ENCODE assay signal across 19 mouse cellular contexts in the genomic region with DNA sequence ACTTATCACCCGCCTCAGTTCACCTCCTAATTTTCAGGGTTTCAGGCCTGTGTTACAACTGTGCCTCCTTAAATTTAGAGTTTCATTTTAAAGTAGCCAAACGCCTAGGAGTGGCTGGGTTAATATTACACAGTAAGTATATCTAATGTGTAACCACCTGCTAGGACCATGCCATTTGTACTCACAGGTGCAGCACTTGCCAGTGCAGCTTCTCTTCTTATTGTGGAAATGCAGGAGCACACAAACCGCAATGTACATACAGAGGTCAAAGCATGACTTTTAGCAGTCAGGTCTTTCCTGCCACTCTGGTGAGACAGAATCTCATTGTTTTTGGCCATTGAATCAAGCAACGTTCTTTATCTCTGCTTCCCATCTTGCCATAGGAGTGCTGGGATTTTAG.
A peak's percentile ranks its signal among the peaks of the same experiment; 100 is the strongest.
DNase-seq lines count a peak whose midpoint lies in the region; ATAC-seq and TF ChIP-seq lines count a peak whose summit lies in the region.
"Had no signal": no experiment of that assay in that cellular context is flagged by ENCODE, and none has a peak within 500 bp of the region (broad histone marks: within the 10 kb centered on the region; RNA-seq: fewer than 3 reads in every experiment).

No protein-coding gene starts in this region.

- peaks cover 51% of the 10 kb centered on the region for H3K36me3 ChIP-seq in kidney, embryonic 15.5 days
- peaks cover 7% of the 10 kb centered on the region for H3K36me3 ChIP-seq in lung, embryonic 16.5 days (ENCODE audit: control insufficient read depth, insufficient read depth, low read length)
- H3K36me3 ChIP-seq in stomach, postnatal 0 days (ENCODE audit: control insufficient read depth, insufficient read depth, low read length), result peaks cover 6% of the 10 kb centered on the region
- no peaks in the 10 kb centered on the region for H3K36me3 ChIP-seq in forebrain, embryonic 16.5 days (ENCODE audit: control insufficient read depth, insufficient read depth)
- H3K36me3 ChIP-seq: midbrain, embryonic 15.5 days had no signal

- no peak overlapping the region for H3K9ac ChIP-seq in kidney, embryonic 15.5 days
- H3K9ac ChIP-seq in lung, embryonic 16.5 days (ENCODE audit: low read length), result no peak overlapping the region
- H3K9ac ChIP-seq in stomach, postnatal 0 days (ENCODE audit: low read length), result no peak overlapping the region
- H3K9ac ChIP-seq in forebrain, embryonic 16.5 days (replicated peaks; ENCODE audit: low read depth, low read length), result no peak overlapping the region
- H3K9ac ChIP-seq: forebrain, embryonic 12.5 days; hindbrain, embryonic 14.5 days; midbrain, embryonic 15.5 days; neural tube, embryonic 12.5 days had no signal

- TF ChIP-seq EP300 in stomach, postnatal 0 days (optimal IDR thresholded peaks at IDR 0.05), result no peak

- H3K4me3 ChIP-seq in kidney, embryonic 15.5 days (replicated peaks), result no peak overlapping the region
- H3K4me3 ChIP-seq in lung, embryonic 16.5 days (ENCODE audit: low read length), result no peak overlapping the region
- no peak overlapping the region for H3K4me3 ChIP-seq in stomach, postnatal 0 days (ENCODE audit: low read depth, low read length)
- no peak overlapping the region for H3K4me3 ChIP-seq in forebrain, embryonic 16.5 days (replicated peaks; ENCODE audit: low read length)
- H3K4me3 ChIP-seq: forebrain, embryonic 12.5 days; midbrain, embryonic 15.5 days; neural tube, embryonic 12.5 days had no signal

- H3K4me1 ChIP-seq in kidney, embryonic 15.5 days, result 0 out of 2 replicates have a peak, but pooled peaks cover 2% of the 10 kb centered on the region
- peaks cover 2% of the 10 kb centered on the region; the same call in 1 of the 2 replicates for H3K4me1 ChIP-seq in lung, embryonic 16.5 days (replicated peaks; ENCODE audit: control insufficient read depth, insufficient read depth, low read length)
- no peaks in the 10 kb centered on the region for H3K4me1 ChIP-seq in stomach, postnatal 0 days (replicated peaks; ENCODE audit: control insufficient read depth, insufficient read depth)
- H3K4me1 ChIP-seq in forebrain, embryonic 16.5 days (replicated peaks; ENCODE audit: control insufficient read depth, insufficient read depth, low read length), result no peaks in the 10 kb centered on the region
- H3K4me1 ChIP-seq: forebrain, embryonic 12.5 days; midbrain, embryonic 15.5 days; neural tube, embryonic 12.5 days had no signal

- peak overlapping the region; percentile 41; the same call in 1 of the 2 replicates for H3K27ac ChIP-seq in kidney, embryonic 15.5 days
- H3K27ac ChIP-seq in lung, embryonic 16.5 days (ENCODE audit: low read length), result peak overlapping the region; percentile 61
- H3K27ac ChIP-seq in stomach, postnatal 0 days (replicated peaks), result no peak overlapping the region
- no peak overlapping the region for H3K27ac ChIP-seq in forebrain, embryonic 16.5 days (ENCODE audit: low read length)
- H3K27ac ChIP-seq: forebrain, embryonic 12.5 days; hindbrain, embryonic 14.5 days; kidney, postnatal 0 days; midbrain, embryonic 15.5 days; neural tube, embryonic 12.5 days had no signal

- no peak overlapping the region for H3K4me2 ChIP-seq in kidney, embryonic 15.5 days
- no peak overlapping the region for H3K4me2 ChIP-seq in lung, embryonic 16.5 days (ENCODE audit: low read depth, low read length)
- no peak overlapping the region for H3K4me2 ChIP-seq in stomach, postnatal 0 days (replicated peaks; ENCODE audit: low read depth)
- no peak overlapping the region for H3K4me2 ChIP-seq in forebrain, embryonic 16.5 days (ENCODE audit: low read length)
- H3K4me2 ChIP-seq: forebrain, embryonic 12.5 days; hindbrain, embryonic 14.5 days; midbrain, embryonic 15.5 days; neural tube, embryonic 12.5 days had no signal

- WGBS in kidney, embryonic 15.5 days, result 62% methylated on average over 4 of the region's 4 CpGs
- WGBS in lung, embryonic 16.5 days, result 53% methylated on average over 4 of the region's 4 CpGs
- 54% methylated on average over 4 of the region's 4 CpGs for WGBS in stomach, postnatal 0 days
- WGBS in forebrain, embryonic 16.5 days, result 81% methylated on average over 4 of the region's 4 CpGs

- no peak for TF ChIP-seq CTCF in stomach, postnatal 0 days (IDR thresholded peaks at IDR 0.05; ENCODE audit: low read depth)

- H3K9me3 ChIP-seq in kidney, embryonic 15.5 days (replicated peaks), result no peaks in the 10 kb centered on the region
- no peaks in the 10 kb centered on the region for H3K9me3 ChIP-seq in lung, embryonic 16.5 days (ENCODE audit: control insufficient read depth, low read length)
- no peaks in the 10 kb centered on the region for H3K9me3 ChIP-seq in stomach, postnatal 0 days (ENCODE audit: control insufficient read depth, low read length)
- no peaks in the 10 kb centered on the region for H3K9me3 ChIP-seq in forebrain, embryonic 16.5 days (ENCODE audit: control insufficient read depth, low read length)
- H3K9me3 ChIP-seq: forebrain, embryonic 12.5 days; midbrain, embryonic 15.5 days; neural tube, embryonic 12.5 days had no signal

- no peaks in the 10 kb centered on the region for H3K27me3 ChIP-seq in kidney, embryonic 15.5 days
- no peaks in the 10 kb centered on the region for H3K27me3 ChIP-seq in lung, embryonic 16.5 days (ENCODE audit: control insufficient read depth, insufficient read depth, low read depth, low read length)
- no peaks in the 10 kb centered on the region for H3K27me3 ChIP-seq in stomach, postnatal 0 days (ENCODE audit: control insufficient read depth, insufficient read depth, low read length)
- no peaks in the 10 kb centered on the region for H3K27me3 ChIP-seq in forebrain, embryonic 16.5 days (replicated peaks; ENCODE audit: control insufficient read depth, insufficient read depth, low read length)
- H3K27me3 ChIP-seq: forebrain, embryonic 12.5 days; midbrain, embryonic 15.5 days; neural tube, embryonic 12.5 days had no signal

- ATAC-seq in kidney, embryonic 15.5 days (replicated peaks; ENCODE audit: low FRiP score), result no peak
- peak; percentile 75 for ATAC-seq in lung, embryonic 16.5 days (ENCODE audit: low read depth)
- peak; percentile 88 for ATAC-seq in stomach, postnatal 0 days (ENCODE audit: low FRiP score, low TSS enrichment)
- no peak for ATAC-seq in forebrain, embryonic 16.5 days
- ATAC-seq: inflammation-experienced regulatory T-cells, adult 6 months; midbrain, embryonic 15.5 days had no signal

- no peak for DNase-seq in kidney, postnatal 14 days
- no peak for DNase-seq in lung, postnatal 14 days
- peak; percentile 8 for DNase-seq in lung, postnatal 25 days (ENCODE audit: low spot score)
- DNase-seq in stomach, postnatal 0 days (ENCODE audit: low spot score), result peak; percentile 47
- DNase-seq: adrenal gland, adult 2 months; cerebellum, adult 18-20 months; cerebellum, postnatal 14 days; gastrocnemius, postnatal 36 days; layer of hippocampus, postnatal 36 days; thymus, adult 2 months had no signal

Comparison
In these comparisons a context has a peak if more than half of its experiments do, and no peak if none do; other contexts are left out.
1. DNase-seq: peak in lung, postnatal 25 days (single experiment) and stomach, postnatal 0 days (single experiment); none in kidney, postnatal 14 days (single experiment) and lung, postnatal 14 days (single experiment).
2. ATAC-seq: peak in lung, embryonic 16.5 days (single experiment) and stomach, postnatal 0 days (single experiment); none in kidney, embryonic 15.5 days (single experiment) and forebrain, embryonic 16.5 days (single experiment).
3. H3K27ac ChIP-seq: peak in kidney, embryonic 15.5 days (single experiment) and lung, embryonic 16.5 days (single experiment); none in stomach, postnatal 0 days (single experiment) and forebrain, embryonic 16.5 days (single experiment).